Mouse (Mus musculus) bone marrow macrophage, adult 2 months (primary cell): ENCODE data around the gene Pgghg.

Experiments used
- CTCF ChIP-seq: IDR thresholded peaks from 2 replicates; pipeline ENCODE4 v1.5.1; 2012; ENCODE audit warnings: low read depth, mild to moderate bottlenecking, low read length, moderate library complexity
- POLR2A ChIP-seq: IDR thresholded peaks from 2 replicates; pipeline ENCODE4 v1.6.1; 2012; ENCODE audit warnings: mild to moderate bottlenecking, low read depth, low read length, borderline replicate concordance

- TF ChIP-seq CTCF (no peak), POLR2A (no peak)
Observed at GRCm38 (mm10) chr7:140960026-140960425, 18.8 kb downstream of the Pgghg start.
